Mouse (Mus musculus) C2C12 (cell line): ENCODE data around the gene Gm20390.

Experiments used
- CEBPB ChIP-seq: IDR thresholded peaks from one replicate; pipeline ENCODE4 v1.6.1; 2011; ENCODE audit warnings: low read depth, mild to moderate bottlenecking, control low read depth, moderate library complexity
- CTCF ChIP-seq: IDR thresholded peaks from one replicate; pipeline ENCODE4 v1.5.1; 2011; ENCODE audit not compliant: control insufficient read depth, insufficient read depth, insufficient read length
- MAX ChIP-seq: IDR thresholded peaks from one replicate; pipeline ENCODE4 v1.6.1; 2011; ENCODE audit warnings: mild to moderate bottlenecking, control low read depth
- USF1 ChIP-seq: IDR thresholded peaks from one replicate; pipeline ENCODE4 v1.6.1; 2011; ENCODE audit warnings: low read depth, mild to moderate bottlenecking, control low read depth, moderate library complexity

- TF ChIP-seq USF1 = no peak
- no peak for TF ChIP-seq MAX
- no peak for TF ChIP-seq CTCF
- TF ChIP-seq CEBPB = no peak
Observed at GRCm38 (mm10) chr11:93952376-93952775, 15.7 kb downstream of the Gm20390 start.
